Mouse (Mus musculus): ENCODE results near the gene Dlat. TPM values are rescaled to one million over a fixed set of nuclear protein-coding genes. Genes with fewer than 3 reads are reported as not detected.
A peak's percentile ranks its signal among the peaks of the same experiment; 100 is the strongest.
"Not testable (repeated sequence)": the region's sequence is repeated elsewhere in the genome, so short reads cannot be mapped to it uniquely, and the experiment has no call there.

Dlat gene
- polyA plus RNA-seq, 1 experiment from 2014 or later: 54.3 TPM

DNA sequence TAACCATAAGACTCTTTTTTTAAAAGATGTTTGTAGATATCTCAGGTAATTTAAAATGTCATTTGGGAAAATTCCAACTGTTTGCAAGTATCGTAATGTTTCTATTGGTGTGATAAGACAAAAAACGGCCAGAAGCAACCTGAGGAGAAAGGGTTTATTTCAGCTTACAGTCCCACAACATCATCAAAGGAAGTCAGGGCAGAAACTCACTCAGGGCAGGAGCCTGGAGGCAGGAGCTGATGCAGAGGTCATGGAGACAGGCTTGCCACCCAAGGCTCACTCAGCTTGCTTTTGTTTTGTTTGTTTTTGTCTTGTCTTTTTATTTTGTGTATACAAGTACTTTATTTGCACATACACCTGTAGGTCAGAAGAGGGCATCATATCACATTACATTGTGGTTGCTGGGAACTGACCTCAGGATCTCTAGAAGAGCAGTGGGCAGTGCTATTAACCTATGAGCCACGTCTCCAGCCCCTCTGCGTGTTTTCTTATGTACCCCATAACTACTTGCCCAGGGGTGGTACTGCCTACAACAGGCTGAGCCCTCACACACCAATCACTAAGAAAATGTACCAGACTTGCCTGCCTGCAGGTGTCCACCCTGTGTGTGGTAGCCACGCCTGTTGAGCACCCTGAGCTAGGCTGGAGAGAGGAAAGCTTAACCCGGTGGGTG lies 27.4 kb downstream of the Dlat start:
- no peak overlapping the region for H3K4me3 ChIP-seq (ENCODE audit: low read depth, low read length)
- no peaks in the 10 kb centered on the region for H3K27me3 ChIP-seq (ENCODE audit: control insufficient read depth, insufficient read depth, low read depth, low read length)
- peaks cover 14% of the 10 kb centered on the region for H3K36me3 ChIP-seq (ENCODE audit: control insufficient read depth, insufficient read depth, low read length)
- no peak for ATAC-seq
- no peaks in the 10 kb centered on the region for H3K9me3 ChIP-seq (replicated peaks; ENCODE audit: control insufficient read depth, low read length, poor library complexity, severe bottlenecking)
- WGBS: 90% methylated on average over 6 of the region's 6 CpGs
- no peak overlapping the region for H3K27ac ChIP-seq (ENCODE audit: low read length)
- no peak overlapping the region for H3K4me2 ChIP-seq (ENCODE audit: low read length)
- no peaks in the 10 kb centered on the region for H3K4me1 ChIP-seq (ENCODE audit: control insufficient read depth, insufficient read depth, low read length)
- H3K9ac ChIP-seq (ENCODE audit: low read depth, low read length): no peak overlapping the region

DNA sequence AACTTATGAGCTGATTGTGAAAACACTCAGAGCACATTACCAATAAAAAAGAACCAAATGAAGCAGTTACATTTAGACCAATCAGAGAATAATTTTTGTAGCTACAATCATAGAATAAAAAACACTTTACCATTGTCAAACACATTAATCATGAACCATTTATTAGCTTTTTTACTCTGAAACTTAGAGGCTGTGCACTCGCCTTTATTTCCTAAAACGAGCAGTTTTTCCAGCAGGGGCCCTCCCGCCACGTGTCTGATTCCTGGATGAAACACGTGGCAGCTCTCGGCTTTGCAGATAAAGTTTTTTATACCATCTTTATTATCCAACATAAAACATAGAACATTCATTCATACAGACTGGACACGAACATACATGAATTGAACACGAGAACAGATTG lies 28.7 kb downstream of the Dlat start:
- H3K27me3 ChIP-seq (ENCODE audit: control insufficient read depth, insufficient read depth, low read depth, low read length); H3K27ac ChIP-seq (ENCODE audit: low read length); H3K9me3 ChIP-seq (replicated peaks; ENCODE audit: control insufficient read depth, low read length, poor library complexity, severe bottlenecking); H3K4me3 ChIP-seq (ENCODE audit: low read depth, low read length); H3K4me1 ChIP-seq (ENCODE audit: control insufficient read depth, insufficient read depth, low read length); ATAC-seq; H3K9ac ChIP-seq (ENCODE audit: low read depth, low read length); H3K4me2 ChIP-seq (ENCODE audit: low read length): not testable (repeated sequence)
- 95% methylated on average over 6 of the region's 8 CpGs for WGBS
- H3K36me3 ChIP-seq (ENCODE audit: control insufficient read depth, insufficient read depth, low read length): peaks cover 14% of the 10 kb centered on the region

GRCm38 (mm10) chr9:50617794-50618330 lies 41.7 kb downstream of the Dlat start:
- no peaks in the 10 kb centered on the region for H3K9me3 ChIP-seq (replicated peaks; ENCODE audit: control insufficient read depth, low read length, poor library complexity, severe bottlenecking)
- no peaks in the 10 kb centered on the region for H3K27me3 ChIP-seq (ENCODE audit: control insufficient read depth, insufficient read depth, low read depth, low read length)
- H3K4me1 ChIP-seq (ENCODE audit: control insufficient read depth, insufficient read depth, low read length): peaks cover 18% of the 10 kb centered on the region
- H3K36me3 ChIP-seq (ENCODE audit: control insufficient read depth, insufficient read depth, low read length): peaks cover 7% of the 10 kb centered on the region
- H3K9ac ChIP-seq (ENCODE audit: low read depth, low read length): no peak overlapping the region
- 65% methylated on average over 9 of the region's 9 CpGs for WGBS
- no peak overlapping the region; the same call in 1 of the 2 replicates for H3K4me3 ChIP-seq (ENCODE audit: low read depth, low read length)
- ATAC-seq: no peak
- H3K27ac ChIP-seq (ENCODE audit: low read length): no peak overlapping the region
- H3K4me2 ChIP-seq (ENCODE audit: low read length): peak overlapping the region; percentile 80

GRCm38 (mm10) chr9:50616766-50617603 lies 42.6 kb downstream of the Dlat start, which contains the start of the genes Pih1d2 and Nkapd1:
Gene Pih1d2 (plus strand): TSS chr9:50617321.
Gene Nkapd1 (minus strand): TSS chr9:50617464.
- Histone ChIP-seq H3K27ac (ENCODE audit: low read length) (peak within 1 kb of the TSS; percentile 94), H3K4me3 (ENCODE audit: low read depth, low read length) (peak within 1 kb of the TSS; percentile 99), H3K9me3 (replicated peaks; ENCODE audit: control insufficient read depth, low read length, poor library complexity, severe bottlenecking) (no peaks in the 10 kb centered on the region), H3K27me3 (ENCODE audit: control insufficient read depth, insufficient read depth, low read depth, low read length) (no peaks in the 10 kb centered on the region), H3K4me1 (ENCODE audit: control insufficient read depth, insufficient read depth, low read length) (peaks cover 18% of the 10 kb centered on the region), H3K9ac (ENCODE audit: low read depth, low read length) (peak within 1 kb of the TSS; percentile 94), H3K36me3 (ENCODE audit: control insufficient read depth, insufficient read depth, low read length) (peaks cover 7% of the 10 kb centered on the region), H3K4me2 (ENCODE audit: low read length) (peak within 1 kb of the TSS; percentile 80)
- peak; percentile 95 for ATAC-seq
- WGBS: under 1% methylated on average over 77 of the region's 81 CpGs

- peak overlapping the region; percentile 99 for H3K4me3 ChIP-seq (ENCODE audit: low read depth, low read length)
- no peak overlapping the region for H3K27ac ChIP-seq (ENCODE audit: low read length)
Observed at GRCm38 (mm10) chr9:50616161-50616560, 43.4 kb downstream of the Dlat start.

DNA sequence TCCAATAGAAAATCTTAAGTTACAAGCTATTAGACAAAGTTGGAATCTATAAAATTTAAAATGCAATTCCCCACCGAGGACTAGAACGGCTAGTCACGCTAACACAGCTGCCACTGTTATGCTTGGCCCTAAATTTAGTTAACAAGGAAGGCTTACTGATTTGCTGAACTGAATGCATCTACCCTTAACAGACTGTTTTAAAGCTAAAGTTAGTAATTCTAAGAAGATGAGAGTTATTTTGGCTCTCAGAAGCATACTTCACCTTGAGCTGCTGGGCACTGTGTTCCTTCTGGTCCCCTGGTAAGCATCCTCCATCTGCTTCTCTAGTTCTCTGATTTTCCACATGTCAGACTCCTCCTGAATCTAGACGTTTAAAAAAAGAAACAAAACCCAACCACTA lies 47.5 kb downstream of the Dlat start:
- Histone ChIP-seq H3K27me3 (ENCODE audit: control insufficient read depth, insufficient read depth, low read depth, low read length) (no peaks in the 10 kb centered on the region), H3K4me1 (ENCODE audit: control insufficient read depth, insufficient read depth, low read length) (peaks cover 18% of the 10 kb centered on the region), H3K27ac (ENCODE audit: low read length) (no peak overlapping the region), H3K9ac (ENCODE audit: low read depth, low read length) (no peak overlapping the region), H3K36me3 (ENCODE audit: control insufficient read depth, insufficient read depth, low read length) (peaks cover 25% of the 10 kb centered on the region), H3K4me3 (ENCODE audit: low read depth, low read length) (no peak overlapping the region), H3K4me2 (ENCODE audit: low read length) (no peak overlapping the region), H3K9me3 (replicated peaks; ENCODE audit: control insufficient read depth, low read length, poor library complexity, severe bottlenecking) (no peaks in the 10 kb centered on the region)
- ATAC-seq: no peak
- whole genome bisulfite sequencing: 91% methylated on average over 4 of the region's 4 CpGs

More at GRCm38 (mm10) chr9:50616161-50616560, 43.4 kb downstream of the Dlat start:
- Histone ChIP-seq H3K36me3 (ENCODE audit: control insufficient read depth, insufficient read depth, low read length) (peaks cover 12% of the 10 kb centered on the region), H3K4me1 (ENCODE audit: control insufficient read depth, insufficient read depth, low read length) (peaks cover 18% of the 10 kb centered on the region), H3K9me3 (replicated peaks; ENCODE audit: control insufficient read depth, low read length, poor library complexity, severe bottlenecking) (no peaks in the 10 kb centered on the region), H3K4me2 (ENCODE audit: low read length) (peak overlapping the region; percentile 80), H3K9ac (ENCODE audit: low read depth, low read length) (peak overlapping the region; percentile 94), H3K27me3 (ENCODE audit: control insufficient read depth, insufficient read depth, low read depth, low read length) (no peaks in the 10 kb centered on the region)
- no peak for ATAC-seq
- 41% methylated on average over 11 of the region's 11 CpGs for WGBS

GRCm38 (mm10) chr9:50604338-50604737 lies 55.2 kb downstream of the Dlat start:
- H3K4me3 ChIP-seq (ENCODE audit: low read depth, low read length): peak overlapping the region; percentile 76
- H3K9me3 ChIP-seq (replicated peaks; ENCODE audit: control insufficient read depth, low read length, poor library complexity, severe bottlenecking): no peaks in the 10 kb centered on the region
- WGBS: 6% methylated on average over 6 of the region's 6 CpGs
- peak overlapping the region; percentile 85 for H3K27ac ChIP-seq (ENCODE audit: low read length)
- no peak for ATAC-seq
- no peaks in the 10 kb centered on the region for H3K27me3 ChIP-seq (ENCODE audit: control insufficient read depth, insufficient read depth, low read depth, low read length)
- H3K36me3 ChIP-seq (ENCODE audit: control insufficient read depth, insufficient read depth, low read length): peaks cover 11% of the 10 kb centered on the region
- peaks cover 26% of the 10 kb centered on the region for H3K4me1 ChIP-seq (ENCODE audit: control insufficient read depth, insufficient read depth, low read length)
- H3K4me2 ChIP-seq (ENCODE audit: low read length): peak overlapping the region; percentile 94
- H3K9ac ChIP-seq (ENCODE audit: low read depth, low read length): peak overlapping the region; percentile 89

DNA sequence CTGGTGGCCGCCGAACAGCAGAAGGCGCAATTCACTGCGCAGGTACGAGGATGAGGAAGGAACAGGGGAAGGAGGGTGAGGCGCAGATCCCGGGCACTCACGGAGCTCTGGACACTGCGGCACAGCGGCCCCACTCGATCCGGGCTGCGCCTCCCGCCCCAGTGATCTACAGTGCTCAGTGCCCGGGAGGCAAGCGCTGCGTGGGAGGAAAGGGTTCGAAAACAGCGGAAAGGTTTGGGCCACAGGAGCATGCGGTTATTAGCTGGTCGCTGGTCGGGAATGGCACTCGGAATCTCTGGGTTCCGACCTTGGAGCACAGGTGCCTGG lies 55.6 kb downstream of the Dlat start:
- H3K36me3 ChIP-seq (ENCODE audit: control insufficient read depth, insufficient read depth, low read length): peaks cover 11% of the 10 kb centered on the region
- H3K4me1 ChIP-seq (ENCODE audit: control insufficient read depth, insufficient read depth, low read length): peaks cover 26% of the 10 kb centered on the region
- peak overlapping the region; percentile 76 for H3K4me3 ChIP-seq (ENCODE audit: low read depth, low read length)
- H3K4me2 ChIP-seq (ENCODE audit: low read length): peak overlapping the region; percentile 94
- H3K9me3 ChIP-seq (replicated peaks; ENCODE audit: control insufficient read depth, low read length, poor library complexity, severe bottlenecking): no peaks in the 10 kb centered on the region
- H3K27me3 ChIP-seq (ENCODE audit: control insufficient read depth, insufficient read depth, low read depth, low read length): no peaks in the 10 kb centered on the region
- peak; percentile 90 for ATAC-seq
- H3K9ac ChIP-seq (ENCODE audit: low read depth, low read length): peak overlapping the region; percentile 89
- WGBS: under 1% methylated on average over 24 of the region's 24 CpGs
- peak overlapping the region; percentile 85 for H3K27ac ChIP-seq (ENCODE audit: low read length)
